Mouse (Mus musculus): ENCODE results near the gene Plod2.
A peak's percentile ranks its signal among the peaks of the same experiment; 100 is the strongest.

DNA sequence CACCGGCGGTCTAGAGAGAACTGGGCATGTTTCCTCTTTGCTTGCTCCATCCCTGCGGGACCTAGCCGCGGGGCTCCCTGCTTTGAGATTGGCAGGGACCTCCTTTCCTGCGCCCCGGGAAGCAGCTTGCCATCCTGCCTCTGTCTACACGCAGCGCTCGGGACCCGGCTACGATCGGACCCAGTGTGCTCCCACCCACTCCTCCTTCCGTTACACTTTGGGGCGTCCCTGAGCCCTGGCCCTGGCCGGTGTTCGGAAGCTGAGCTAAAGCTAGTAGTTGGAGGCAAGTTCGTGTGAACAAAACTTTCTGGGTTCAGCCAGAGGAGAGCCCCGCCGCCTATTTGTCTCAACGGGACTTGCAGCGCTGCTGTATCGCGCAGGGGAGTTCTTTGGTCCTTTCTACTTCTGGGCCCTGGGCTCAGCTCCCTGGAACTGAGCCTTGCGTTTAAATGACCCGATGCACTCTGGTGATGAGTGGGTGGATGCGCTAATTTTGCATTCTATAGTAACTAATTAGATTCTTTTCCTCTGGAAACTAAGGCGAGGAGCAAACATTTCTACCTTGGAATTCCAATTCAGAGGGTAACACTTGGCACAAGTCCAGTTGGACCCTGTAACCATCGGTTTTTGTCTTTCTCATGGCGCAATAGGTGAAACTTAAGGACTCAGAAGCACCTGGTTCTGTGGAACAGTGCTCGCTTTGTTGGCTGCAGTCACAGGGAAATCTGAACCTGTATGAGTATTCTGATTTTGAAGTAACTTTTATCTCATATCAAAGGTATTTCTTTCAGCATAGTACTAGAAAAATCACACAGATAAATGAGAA, 781 bp downstream of the Plod2 start:
- TF ChIP-seq CTCF (IDR thresholded peaks at IDR 0.05; ENCODE audit: borderline replicate concordance, extremely low read depth, insufficient read depth, insufficient read length) (peak; percentile 32; the same call in 1 of the 2 replicates), POLR2A (IDR thresholded peaks at IDR 0.05; ENCODE audit: borderline replicate concordance, extremely low read depth, insufficient read depth, insufficient read length, poor library complexity, severe bottlenecking) (0 out of 2 replicates have a peak, but pooled peaks have one; percentile 10)

All from brain, embryonic 14.5 days (tissue).